Mouse (Mus musculus) T-helper 1 cell (primary cell): ENCODE measurements around the gene Galnt5.

ENCODE experiments used
- in situ Hi-C: fragments of 300-600 bp; cut with MboI, MseI; formaldehyde crosslinking; loops from one replicate; pipeline ENCODE4 v1.15.1; 2025; ENCODE audit warnings: high pct_unique_total_duplicates

Gene Galnt5

GRCm38 (mm10) chr2:57997752-57998430 is at the start of gene Galnt5:
TSS of gene Galnt5 (plus strand) at chr2:57997884.
- in situ Hi-C loops = no loop called here

DNA sequence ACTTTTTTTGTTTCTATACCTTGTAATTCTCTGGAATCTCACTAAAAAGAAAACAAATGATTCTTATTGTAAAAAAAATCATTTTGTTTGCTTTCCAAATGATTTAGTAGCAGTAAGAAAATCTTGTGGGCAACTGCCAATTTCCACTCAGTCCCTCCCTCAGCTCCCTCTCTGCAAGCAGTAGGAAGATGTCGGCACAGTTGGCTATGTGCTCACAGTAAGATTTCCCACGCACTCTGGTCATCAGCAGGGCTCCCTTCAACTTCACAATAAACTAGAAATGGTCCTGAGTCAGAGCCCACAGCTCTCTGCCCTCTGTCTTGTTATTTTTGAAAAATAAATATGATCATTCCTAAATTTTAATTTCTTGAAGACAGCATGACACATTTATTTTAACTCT is 46.1 kb upstream of the Galnt5 start:
- in situ Hi-C loops = no loop called here

DNA sequence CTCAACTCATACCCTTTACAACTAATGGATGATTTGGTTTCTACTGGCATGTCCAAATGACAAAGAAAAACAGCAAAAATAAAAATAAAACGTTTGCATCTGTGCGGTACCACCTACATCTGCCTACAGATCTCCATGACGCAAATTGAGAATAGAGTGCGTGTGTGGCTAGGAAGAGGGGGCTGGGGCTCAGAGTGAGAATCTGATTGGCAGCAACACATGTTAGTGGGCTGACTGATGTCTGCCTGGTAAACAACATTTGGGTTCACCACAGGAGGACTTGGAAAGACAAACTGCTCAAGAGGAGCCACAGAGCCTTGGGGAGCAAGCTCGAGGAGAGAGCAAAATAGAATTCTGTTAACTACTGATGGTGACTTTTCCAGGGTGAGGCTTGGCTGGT is 36.9 kb upstream of the Galnt5 start:
- in situ Hi-C loops = no loop called here

- in situ Hi-C loops = no loop called here
These were observed 15.4 kb upstream of the Galnt5 start for GRCm38 (mm10) chr2:57982248-57982647.

DNA sequence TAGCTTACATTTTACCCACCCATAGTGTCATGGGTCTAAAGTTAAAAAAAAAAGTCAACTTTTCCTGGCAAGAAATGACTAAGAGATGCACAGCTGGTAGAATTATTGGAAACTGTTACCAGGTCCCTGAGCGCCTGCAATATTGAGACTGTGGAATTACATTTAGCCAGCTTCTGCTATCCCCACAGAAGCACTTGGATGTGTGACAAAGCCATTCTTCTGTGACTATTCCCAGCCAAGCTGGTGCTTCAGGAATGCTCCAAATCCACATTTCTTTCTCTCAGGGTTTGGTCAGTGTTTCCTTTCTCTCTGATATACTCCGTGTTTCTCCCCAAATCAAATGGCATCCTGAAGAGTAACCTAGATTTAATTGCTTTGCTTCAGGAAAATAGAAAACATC is 6.6 kb upstream of the Galnt5 start:
- in situ Hi-C loops = no loop called here

GRCm38 (mm10) chr2:58001497-58001896 is 3.8 kb downstream of the Galnt5 start:
- in situ Hi-C loops = no loop called here

GRCm38 (mm10) chr2:58007081-58007480 is 9.4 kb downstream of the Galnt5 start:
- in situ Hi-C loops = no loop called here

DNA sequence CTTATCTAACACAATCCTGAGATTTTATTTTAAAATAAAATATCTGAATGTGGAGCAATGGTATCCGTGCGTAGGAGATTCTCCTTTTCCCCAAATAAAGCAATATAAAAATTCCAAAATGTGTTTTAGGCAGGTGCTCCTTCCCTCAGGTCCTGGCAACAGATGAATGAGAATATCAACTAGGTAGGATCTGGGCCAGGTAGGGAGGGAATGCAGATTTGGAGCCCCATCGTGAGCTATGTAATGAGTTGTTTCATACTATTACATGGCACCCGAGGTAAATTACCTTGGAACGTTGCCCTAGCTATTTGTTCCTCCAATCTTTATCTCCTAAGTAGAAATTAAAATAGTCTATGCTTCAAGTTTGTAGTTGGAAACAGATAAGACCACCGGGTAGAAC is 25.9 kb downstream of the Galnt5 start:
- in situ Hi-C loops = no loop called here

- in situ Hi-C loops = no loop called here
These were observed 29.1 kb downstream of the Galnt5 start for GRCm38 (mm10) chr2:58026740-58027139.

GRCm38 (mm10) chr2:58029404-58029803 is 31.7 kb downstream of the Galnt5 start:
- in situ Hi-C loops = no loop called here

- in situ Hi-C loops = loop anchor here (5.0 kb wide), 1 partner anchor 381 kb away; no protein-coding TSS in a partner anchor
These were observed 33.7 kb downstream of the Galnt5 start for GRCm38 (mm10) chr2:58031431-58031830.

- in situ Hi-C loops = no loop called here
These were observed 38.0 kb downstream of the Galnt5 start for GRCm38 (mm10) chr2:58035635-58036034.

DNA sequence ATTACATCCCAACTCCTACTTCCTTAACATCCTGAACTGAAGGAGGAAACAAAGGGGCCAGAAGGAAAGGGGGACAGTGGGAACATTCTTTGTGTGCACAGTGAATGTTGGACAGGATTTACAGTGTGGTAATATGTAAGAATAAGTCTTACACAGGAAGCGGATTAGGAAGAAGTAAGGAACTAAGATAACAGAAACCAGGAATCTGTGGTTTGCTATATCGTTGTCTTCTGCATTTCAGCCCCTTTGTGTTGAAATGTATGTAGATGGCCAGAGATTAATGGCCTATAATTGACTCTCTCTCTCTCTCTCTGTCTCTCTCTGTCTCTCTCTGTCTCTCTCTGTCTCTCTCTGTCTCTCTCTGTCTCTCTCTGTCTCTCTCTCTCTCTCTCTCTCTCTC is 39.2 kb downstream of the Galnt5 start:
- in situ Hi-C loops = no loop called here

DNA sequence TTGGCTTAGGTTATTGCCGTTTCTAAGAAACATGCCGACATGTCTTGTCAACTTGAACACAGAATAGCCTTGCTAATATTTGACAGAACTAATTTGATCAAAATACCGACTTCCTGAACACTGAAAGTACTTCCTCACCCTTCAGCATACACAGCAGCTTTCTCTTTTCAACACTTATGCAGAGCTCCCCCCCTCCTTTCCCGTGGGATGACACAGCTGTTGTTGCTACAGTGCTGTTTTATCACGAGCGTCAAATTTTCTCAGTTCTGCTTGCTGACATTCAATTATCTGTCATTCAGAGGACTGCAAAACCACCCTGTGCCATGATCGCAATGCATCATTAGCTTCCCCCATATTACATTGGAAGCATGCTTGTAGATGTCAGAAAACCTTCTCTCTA is 44.2 kb downstream of the Galnt5 start:
- in situ Hi-C loops = no loop called here

- in situ Hi-C loops = loop anchor here (10.0 kb wide), 1 partner anchor 72 kb away; no protein-coding TSS in a partner anchor
These were observed 55.3 kb downstream of the Galnt5 start, which contains the start of gene Ermn for GRCm38 (mm10) chr2:58052821-58053581. TSS of gene Ermn (minus strand) at chr2:58052864.

DNA sequence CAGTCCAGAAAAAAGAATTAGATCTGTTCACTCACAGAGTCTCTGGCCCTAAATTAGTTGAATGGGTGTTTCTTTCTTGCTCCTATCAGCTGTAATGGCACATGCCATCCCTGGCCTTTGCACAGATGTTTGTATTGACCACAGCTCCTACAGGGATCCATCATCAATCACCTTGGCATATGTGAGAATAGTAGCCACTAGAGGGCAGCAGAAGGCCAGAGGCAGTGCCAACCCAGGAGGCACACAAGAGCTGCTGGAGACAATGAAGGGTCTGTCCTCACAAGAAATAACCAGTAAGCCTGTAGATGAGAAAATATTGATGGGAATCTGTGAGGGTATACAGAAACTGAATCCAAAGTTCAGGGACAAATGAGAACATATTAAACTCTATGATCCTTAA is 57.7 kb downstream of the Galnt5 start:
- in situ Hi-C loops = loop anchor here (5.0 to 10.0 kb wide), 2 partner anchors 69 to 87 kb away; no protein-coding TSS in a partner anchor

- in situ Hi-C loops = loop anchor here (10.0 kb wide), 1 partner anchor 1145 kb away; no protein-coding TSS in a partner anchor
These were observed 82.2 kb downstream of the Galnt5 start for GRCm38 (mm10) chr2:58079849-58080248.

DNA sequence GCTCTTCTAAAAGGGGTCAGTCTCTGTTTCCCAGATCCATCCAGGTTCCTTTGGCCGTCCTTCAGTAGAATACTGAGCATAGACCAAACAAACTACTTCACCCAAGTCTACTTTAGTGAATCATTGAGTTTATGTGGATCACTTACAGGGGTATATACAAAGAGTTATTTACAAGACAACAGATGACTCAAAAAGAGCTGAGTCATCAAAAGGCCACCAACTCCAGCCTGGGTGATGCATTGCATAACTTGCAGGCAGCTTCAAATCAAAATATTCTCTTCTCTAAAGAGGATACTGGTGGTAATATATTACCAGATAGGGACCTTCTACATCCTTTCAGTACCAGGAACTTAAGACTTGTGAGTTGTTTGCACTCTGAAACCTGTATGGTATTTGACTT is 88.7 kb downstream of the Galnt5 start:
- in situ Hi-C loops = loop anchor here (10.0 kb wide), 1 partner anchor 1138 kb away; no protein-coding TSS in a partner anchor

DNA sequence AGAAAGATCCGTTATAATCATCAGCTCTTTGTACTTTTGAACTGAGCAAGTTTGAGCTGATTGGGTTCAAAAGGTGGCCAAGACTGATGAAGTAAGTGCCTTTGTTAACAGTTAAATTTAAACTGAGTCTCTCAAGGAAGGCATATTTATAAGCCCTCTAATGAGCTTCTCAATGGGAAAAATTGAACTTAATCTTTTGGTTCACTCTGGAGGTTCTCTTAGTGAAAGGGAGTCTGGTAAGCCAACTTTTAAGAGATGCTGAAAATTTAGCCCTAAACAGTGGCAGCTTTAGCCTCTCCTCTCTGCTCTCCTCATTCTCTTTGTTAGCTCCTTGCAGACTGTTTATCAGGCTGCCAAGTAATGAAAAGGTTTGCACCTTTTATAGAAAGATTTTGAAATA is 97.1 kb downstream of the Galnt5 start:
- in situ Hi-C loops = no loop called here
